ENCODE assay signal across 22 mouse cellular contexts in genomic region chr16:57514371-57514770, GRCm38 (mm10).
DNase-seq lines count a peak whose midpoint lies in the region; ATAC-seq lines count a peak whose summit lies in the region.
"Had no signal": no experiment of that assay in that cellular context is flagged by ENCODE, and none has a peak within 500 bp of the region (broad histone marks: within the 10 kb centered on the region; RNA-seq: fewer than 3 reads in every experiment).

No protein-coding gene starts in this region.

- DNase-seq in cerebellum, postnatal 10 days: peak; percentile 9 to 11
- no peak for DNase-seq in cerebellum, postnatal 25 days
- peak; percentile 36 for DNase-seq in intestine, embryonic 14.5 days (ENCODE audit: low spot score)
- peak; percentile 63 for DNase-seq in lung, postnatal 10 days
- no peak for DNase-seq in lung, postnatal 36 days
- peak; percentile 26 for DNase-seq in retina, postnatal 1 day
- DNase-seq: adrenal gland, postnatal 10 days; B cell, adult 2 months; cerebellum, adult 11 months; cerebellum, adult 8-10 months; cerebellum, postnatal 36 days; gastrocnemius, postnatal 10 days; heart, adult 2 months had no signal

- peaks cover 3% of the 10 kb centered on the region; the same call in 1 of the 2 replicates for H3K4me1 ChIP-seq in intestine, embryonic 14.5 days (replicated peaks; ENCODE audit: control insufficient read depth, insufficient read depth, low read length)
- H3K4me1 ChIP-seq in intestine, embryonic 16.5 days (ENCODE audit: control insufficient read depth, insufficient read depth, low read length): 0 out of 2 replicates have a peak, but pooled peaks cover 3% of the 10 kb centered on the region
- H3K4me1 ChIP-seq: forebrain, embryonic 12.5 days; hindbrain, embryonic 12.5 days had no signal

- no peak overlapping the region for H3K4me2 ChIP-seq in intestine, embryonic 14.5 days (ENCODE audit: low read length)
- no peak overlapping the region for H3K4me2 ChIP-seq in intestine, embryonic 16.5 days (ENCODE audit: low read depth, low read length)
- H3K4me2 ChIP-seq: embryonic facial prominence, embryonic 13.5 days; forebrain, embryonic 12.5 days; heart, embryonic 11.5 days; heart, embryonic 15.5 days; hindbrain, embryonic 12.5 days had no signal

- H3K36me3 ChIP-seq in intestine, embryonic 14.5 days (ENCODE audit: control insufficient read depth, insufficient read depth, low read length): no peaks in the 10 kb centered on the region
- H3K36me3 ChIP-seq in intestine, embryonic 16.5 days (ENCODE audit: control insufficient read depth, insufficient read depth, low read length): no peaks in the 10 kb centered on the region
- H3K36me3 ChIP-seq: embryonic facial prominence, embryonic 13.5 days; forebrain, embryonic 12.5 days; heart, embryonic 15.5 days; hindbrain, embryonic 12.5 days had no signal

- H3K27ac ChIP-seq in intestine, embryonic 14.5 days (ENCODE audit: low read depth): no peak overlapping the region
- H3K27ac ChIP-seq in intestine, embryonic 16.5 days (ENCODE audit: low read length): no peak overlapping the region
- H3K27ac ChIP-seq: embryonic facial prominence, embryonic 13.5 days; forebrain, embryonic 12.5 days; heart, adult 2 months; hindbrain, embryonic 12.5 days had no signal

- ATAC-seq in intestine, embryonic 14.5 days (replicated peaks; ENCODE audit: low FRiP score, low TSS enrichment, low read depth): no peak
- ATAC-seq in intestine, embryonic 16.5 days: no peak
- ATAC-seq: CD4-positive, CD25-positive, alpha-beta regulatory T cell, adult 4 months; forebrain, embryonic 16.5 days had no signal

- no peak overlapping the region for H3K9ac ChIP-seq in intestine, embryonic 14.5 days (ENCODE audit: low read length)
- H3K9ac ChIP-seq in intestine, embryonic 16.5 days (ENCODE audit: low read depth, low read length): no peak overlapping the region
- H3K9ac ChIP-seq: embryonic facial prominence, embryonic 13.5 days; forebrain, embryonic 12.5 days; heart, embryonic 15.5 days; hindbrain, embryonic 12.5 days had no signal

- H3K27me3 ChIP-seq in intestine, embryonic 14.5 days (replicated peaks; ENCODE audit: control insufficient read depth, insufficient read depth, low read length): no peaks in the 10 kb centered on the region
- H3K27me3 ChIP-seq in intestine, embryonic 16.5 days (replicated peaks; ENCODE audit: control insufficient read depth, insufficient read depth, low read length): no peaks in the 10 kb centered on the region
- H3K27me3 ChIP-seq: embryonic facial prominence, embryonic 13.5 days; forebrain, embryonic 12.5 days; heart, embryonic 15.5 days; hindbrain, embryonic 12.5 days had no signal

- H3K9me3 ChIP-seq in intestine, embryonic 14.5 days (ENCODE audit: control insufficient read depth, low read length): no peaks in the 10 kb centered on the region
- no peaks in the 10 kb centered on the region for H3K9me3 ChIP-seq in intestine, embryonic 16.5 days (ENCODE audit: control insufficient read depth, low read length)
- H3K9me3 ChIP-seq: embryonic facial prominence, embryonic 13.5 days; forebrain, embryonic 12.5 days; G1E; heart, embryonic 15.5 days; hindbrain, embryonic 12.5 days had no signal

- no peak overlapping the region for H3K4me3 ChIP-seq in intestine, embryonic 14.5 days (ENCODE audit: low read depth, low read length)
- no peak overlapping the region for H3K4me3 ChIP-seq in intestine, embryonic 16.5 days (ENCODE audit: low read length)
- H3K4me3 ChIP-seq: embryonic facial prominence, embryonic 13.5 days; forebrain, embryonic 12.5 days; heart, adult 2 months; heart, embryonic 15.5 days; hindbrain, embryonic 12.5 days had no signal

- WGBS in intestine, embryonic 14.5 days: 75% methylated on average over 4 of the region's 4 CpGs
- 78% methylated on average over 4 of the region's 4 CpGs for WGBS in intestine, embryonic 16.5 days

Comparison
In these comparisons a context has a peak if more than half of its experiments do, and no peak if none do; other contexts are left out.
1. DNase-seq: peak in cerebellum, postnatal 10 days (2 of 2), intestine, embryonic 14.5 days (single experiment), lung, postnatal 10 days (single experiment) and retina, postnatal 1 day (single experiment); none in cerebellum, postnatal 25 days (0 of 2) and lung, postnatal 36 days (single experiment).